Mouse (Mus musculus): Measurements from ENCODE around the gene Kat14. TPM values are rescaled to one million over a fixed set of nuclear protein-coding genes. Genes with fewer than 3 reads are reported as not detected.
"Not testable (repeated sequence)": the region's sequence is repeated elsewhere in the genome, so short reads cannot be mapped to it uniquely, and the experiment has no call there.

The Kat14 gene
- 64.7 and 65.7 TPM in 2 replicates for polyA plus RNA-seq (2016; fragmentation: Nextera tagmentation; extraction: Ambion mirVana)

- Histone ChIP-seq H3K4me3 (peak within 1 kb of the TSS; percentile 89), H3K27ac (peak within 1 kb of the TSS; percentile 99), H3K36me3 (replicated peaks) (peaks cover 16% of the 10 kb centered on the region), H3K9me3 (no peaks in the 10 kb centered on the region), H3K4me1 (peaks cover 19% of the 10 kb centered on the region), H3K27me3 (ENCODE audit: poor library complexity, severe bottlenecking) (no peaks in the 10 kb centered on the region)
- WGBS, result 7% methylated on average over 38 of the region's 38 CpGs
- peak; percentile 96 for DNase-seq (ENCODE audit: extremely low spot score, low spot score)
Measured at GRCm38 (mm10) chr2:144368400-144369019, at the start of gene Kat14, which contains the start of gene Pet117. TSS of gene Kat14 (plus strand) at chr2:144368983. TSS of gene Pet117 (plus strand) at chr2:144368996.

- peaks cover 25% of the 10 kb centered on the region for H3K27me3 ChIP-seq (ENCODE audit: poor library complexity, severe bottlenecking)
- WGBS, result 84% methylated on average over 3 of the region's 3 CpGs
- no peak for DNase-seq (ENCODE audit: extremely low spot score, low spot score)
- H3K4me1 ChIP-seq, result peaks cover under 1% of the 10 kb centered on the region; the same call in 1 of the 2 replicates
- H3K27ac ChIP-seq, result no peak overlapping the region
- no peaks in the 10 kb centered on the region for H3K9me3 ChIP-seq
- H3K36me3 ChIP-seq (replicated peaks), result no peaks in the 10 kb centered on the region
- H3K4me3 ChIP-seq, result no peak overlapping the region
Measured at GRCm38 (mm10) chr2:144324218-144324617, 44.6 kb upstream of the Kat14 start.

- WGBS, result 4% methylated on average over 10 of the region's 10 CpGs
- Histone ChIP-seq H3K27ac (no peak overlapping the region), H3K4me1 (peaks cover 40% of the 10 kb centered on the region), H3K9me3 (no peaks in the 10 kb centered on the region), H3K36me3 (replicated peaks) (no peaks in the 10 kb centered on the region), H3K4me3 (peak overlapping the region; percentile 25), H3K27me3 (ENCODE audit: poor library complexity, severe bottlenecking) (peaks cover 78% of the 10 kb centered on the region)
- DNase-seq (ENCODE audit: extremely low spot score, low spot score), result no peak
Measured at GRCm38 (mm10) chr2:144329451-144329850, 39.3 kb upstream of the Kat14 start.

- H3K4me3 ChIP-seq, result peak overlapping the region; percentile 25
- peaks cover 82% of the 10 kb centered on the region for H3K27me3 ChIP-seq (ENCODE audit: poor library complexity, severe bottlenecking)
- peaks cover 40% of the 10 kb centered on the region for H3K4me1 ChIP-seq
- WGBS, result 3% methylated on average over 10 of the region's 10 CpGs
- H3K36me3 ChIP-seq (replicated peaks), result no peaks in the 10 kb centered on the region
- no peak for DNase-seq (ENCODE audit: extremely low spot score, low spot score)
- H3K27ac ChIP-seq, result no peak overlapping the region
- H3K9me3 ChIP-seq, result no peaks in the 10 kb centered on the region
Measured at GRCm38 (mm10) chr2:144329937-144330336, 38.8 kb upstream of the Kat14 start.

GRCm38 (mm10) chr2:144330352-144330959 lies 38.3 kb upstream of the Kat14 start:
- Histone ChIP-seq H3K27me3 (ENCODE audit: poor library complexity, severe bottlenecking) (peaks cover 88% of the 10 kb centered on the region), H3K36me3 (replicated peaks) (no peaks in the 10 kb centered on the region), H3K4me3 (peak overlapping the region; percentile 55), H3K4me1 (peaks cover 40% of the 10 kb centered on the region), H3K9me3 (no peaks in the 10 kb centered on the region), H3K27ac (no peak overlapping the region)
- peak; percentile 31 for DNase-seq (ENCODE audit: extremely low spot score, low spot score)
- under 1% methylated on average over 41 of the region's 41 CpGs for WGBS

GRCm38 (mm10) chr2:144330960-144331371 lies 37.8 kb upstream of the Kat14 start:
- peak; percentile 42 for DNase-seq (ENCODE audit: extremely low spot score, low spot score)
- Histone ChIP-seq H3K9me3 (no peaks in the 10 kb centered on the region), H3K27ac (no peak overlapping the region)

GRCm38 (mm10) chr2:144331401-144332302 lies 37.1 kb upstream of the Kat14 start, which contains the start of gene Ovol2:
TSS of gene Ovol2 (minus strand) at chr2:144332146.
- under 1% methylated on average over 62 of the region's 62 CpGs for WGBS
- Histone ChIP-seq H3K4me3 (peak within 1 kb of the TSS; percentile 55), H3K36me3 (replicated peaks) (no peaks in the 10 kb centered on the region), H3K9me3 (no peaks in the 10 kb centered on the region), H3K4me1 (peaks cover 40% of the 10 kb centered on the region), H3K27me3 (ENCODE audit: poor library complexity, severe bottlenecking) (peaks cover 89% of the 10 kb centered on the region), H3K27ac (no peak within 1 kb of the TSS)
- DNase-seq (ENCODE audit: extremely low spot score, low spot score), result peak; percentile 41

More at GRCm38 (mm10) chr2:144330960-144331371, 37.8 kb upstream of the Kat14 start:
- no peaks in the 10 kb centered on the region for H3K36me3 ChIP-seq (replicated peaks)
- H3K4me1 ChIP-seq, result peaks cover 40% of the 10 kb centered on the region
- WGBS, result under 1% methylated on average over 50 of the region's 50 CpGs
- H3K27me3 ChIP-seq (ENCODE audit: poor library complexity, severe bottlenecking), result peaks cover 91% of the 10 kb centered on the region
- peak overlapping the region; percentile 55 for H3K4me3 ChIP-seq

GRCm38 (mm10) chr2:144332486-144332885 lies 36.3 kb upstream of the Kat14 start:
- Histone ChIP-seq H3K36me3 (replicated peaks) (no peaks in the 10 kb centered on the region), H3K9me3 (no peaks in the 10 kb centered on the region), H3K4me1 (peaks cover 40% of the 10 kb centered on the region), H3K27me3 (ENCODE audit: poor library complexity, severe bottlenecking) (peaks cover 88% of the 10 kb centered on the region), H3K4me3 (peak overlapping the region; percentile 55), H3K27ac (no peak overlapping the region)
- WGBS, result 5% methylated on average over 9 of the region's 9 CpGs
- no peak for DNase-seq (ENCODE audit: extremely low spot score, low spot score)

- peaks cover 80% of the 10 kb centered on the region for H3K27me3 ChIP-seq (ENCODE audit: poor library complexity, severe bottlenecking)
Measured at GRCm38 (mm10) chr2:144333138-144333842, 35.5 kb upstream of the Kat14 start.

GRCm38 (mm10) chr2:144337230-144337629 lies 31.6 kb upstream of the Kat14 start:
- Histone ChIP-seq H3K36me3 (replicated peaks) (no peaks in the 10 kb centered on the region), H3K27me3 (ENCODE audit: poor library complexity, severe bottlenecking) (peaks cover 40% of the 10 kb centered on the region), H3K27ac (no peak overlapping the region), H3K9me3 (no peaks in the 10 kb centered on the region), H3K4me1 (peaks cover 11% of the 10 kb centered on the region), H3K4me3 (no peak overlapping the region)
- WGBS, result 70% methylated on average over 3 of the region's 3 CpGs
- no peak for DNase-seq (ENCODE audit: extremely low spot score, low spot score)

More at GRCm38 (mm10) chr2:144333138-144333842, 35.5 kb upstream of the Kat14 start:
- Histone ChIP-seq H3K4me1 (peaks cover 40% of the 10 kb centered on the region), H3K27ac (no peak overlapping the region), H3K4me3 (peak overlapping the region; percentile 55), H3K36me3 (replicated peaks) (no peaks in the 10 kb centered on the region), H3K9me3 (no peaks in the 10 kb centered on the region)
- DNase-seq (ENCODE audit: extremely low spot score, low spot score), result peak; percentile 51
- 8% methylated on average over 28 of the region's 28 CpGs for WGBS

- Histone ChIP-seq H3K9me3 (no peaks in the 10 kb centered on the region), H3K36me3 (replicated peaks) (no peaks in the 10 kb centered on the region), H3K4me1 (peaks cover 6% of the 10 kb centered on the region), H3K4me3 (no peak overlapping the region), H3K27me3 (ENCODE audit: poor library complexity, severe bottlenecking) (peaks cover 35% of the 10 kb centered on the region), H3K27ac (no peak overlapping the region)
- no peak for DNase-seq (ENCODE audit: extremely low spot score, low spot score)
- 83% methylated on average over 8 of the region's 8 CpGs for WGBS
Measured at GRCm38 (mm10) chr2:144337701-144338100, 31.1 kb upstream of the Kat14 start.

- not testable (repeated sequence) for DNase-seq (ENCODE audit: extremely low spot score, low spot score); H3K27ac ChIP-seq; H3K36me3 ChIP-seq (replicated peaks); H3K4me1 ChIP-seq; H3K9me3 ChIP-seq; H3K4me3 ChIP-seq
- peaks cover 31% of the 10 kb centered on the region for H3K27me3 ChIP-seq (ENCODE audit: poor library complexity, severe bottlenecking)
- 78% methylated on average over 6 of the region's 6 CpGs for WGBS
Measured at GRCm38 (mm10) chr2:144338149-144338548, 30.6 kb upstream of the Kat14 start.

All from forebrain, embryonic 10.5 days (tissue).